Mouse (Mus musculus) lung, adult 2 months (tissue): ENCODE results near the gene Soga1.

Experiments
- CTCF ChIP-seq: fragments of 200-500 bp; IDR thresholded peaks from 2 replicates; pipeline ENCODE4 v1.5.1; 2011; ENCODE audit warnings: mild to moderate bottlenecking, low read length, control low read depth; ENCODE audit not compliant: insufficient read depth
- POLR2A ChIP-seq: fragments of 200-500 bp; IDR thresholded peaks from 2 replicates; pipeline ENCODE4 v1.6.1; 2011; ENCODE audit warnings: low read depth, mild to moderate bottlenecking, control low read depth, low read length, borderline replicate concordance; ENCODE audit errors: extremely low read depth

- TF ChIP-seq CTCF, result no peak
- TF ChIP-seq POLR2A, result no peak
Observed at GRCm38 (mm10) chr2:156973316-156974100, 105.5 kb downstream of the Soga1 start.
